Mouse (Mus musculus) kidney, adult 2 months (tissue): ENCODE results near the gene Cyth3. TPM values are rescaled to one million over a fixed set of nuclear protein-coding genes. Genes with fewer than 3 reads are reported as not detected.

ENCODE experiments used
- DNase-seq: peaks from one replicate; pipeline ENCODE4 v3.0.0; 2021
- H3K27ac ChIP-seq: fragments of 200-500 bp; 2 replicates; pipeline ENCODE4 v1.5.1; 2012; ENCODE audit warnings: low read depth, low read length, control low read depth, inconsistent platforms; ENCODE audit not compliant: insufficient read depth
- H3K27me3 ChIP-seq: fragments of 200-500 bp; replicated peaks from 2 replicates; pipeline ENCODE4 v1.6.1; 2012; ENCODE audit warnings: mild to moderate bottlenecking, moderate library complexity, low read length, inconsistent platforms; ENCODE audit not compliant: control insufficient read depth, insufficient read depth
- H3K36me3 ChIP-seq: fragments of 200-500 bp; 2 replicates; pipeline ENCODE4 v1.6.1; 2012; ENCODE audit warnings: mild to moderate bottlenecking, moderate library complexity, low read length, inconsistent platforms; ENCODE audit not compliant: control insufficient read depth, insufficient read depth
- H3K4me1 ChIP-seq: fragments of 200-500 bp; 2 replicates; pipeline ENCODE4 v1.6.1; 2011; ENCODE audit warnings: low read length; ENCODE audit not compliant: control insufficient read depth, insufficient read depth
- H3K4me3 ChIP-seq: fragments of 200-500 bp; 2 replicates; pipeline ENCODE4 v1.5.1; 2011; ENCODE audit warnings: mild to moderate bottlenecking, low read depth, low read length, control low read depth; ENCODE audit not compliant: insufficient read depth
- CTCF ChIP-seq: fragments of 200-500 bp; conservative IDR thresholded peaks from 2 replicates; pipeline ENCODE4 v1.5.1; 2011; ENCODE audit warnings: low read depth, mild to moderate bottlenecking, control low read depth, low read length, moderate library complexity, mixed read lengths; ENCODE audit not compliant: insufficient read depth, insufficient read length
- POLR2A ChIP-seq: fragments of 200-500 bp; IDR thresholded peaks from one replicate; pipeline ENCODE4 v1.6.1; 2011; ENCODE audit warnings: low read depth, low read length, control low read depth
- WGBS: fragments of 180-500 bp; shearing (Covaris S2); methylation state at CpG from one replicate; pipeline ENCODE4 v1.1.7; 2018; 5-methylcytosine and 5-hydroxymethylcytosine counted together
- polyA plus RNA-seq: library from polyadenylated mRNA; depleted of rRNA; stranded (reverse); fragments of >200 nt; gene quantifications from 2 replicates; pipeline ENCODE4 v1.2.3, GENCODE M21; 2012

Gene Cyth3
- polyA plus RNA-seq, 1 experiment = 22.8 TPM

DNA sequence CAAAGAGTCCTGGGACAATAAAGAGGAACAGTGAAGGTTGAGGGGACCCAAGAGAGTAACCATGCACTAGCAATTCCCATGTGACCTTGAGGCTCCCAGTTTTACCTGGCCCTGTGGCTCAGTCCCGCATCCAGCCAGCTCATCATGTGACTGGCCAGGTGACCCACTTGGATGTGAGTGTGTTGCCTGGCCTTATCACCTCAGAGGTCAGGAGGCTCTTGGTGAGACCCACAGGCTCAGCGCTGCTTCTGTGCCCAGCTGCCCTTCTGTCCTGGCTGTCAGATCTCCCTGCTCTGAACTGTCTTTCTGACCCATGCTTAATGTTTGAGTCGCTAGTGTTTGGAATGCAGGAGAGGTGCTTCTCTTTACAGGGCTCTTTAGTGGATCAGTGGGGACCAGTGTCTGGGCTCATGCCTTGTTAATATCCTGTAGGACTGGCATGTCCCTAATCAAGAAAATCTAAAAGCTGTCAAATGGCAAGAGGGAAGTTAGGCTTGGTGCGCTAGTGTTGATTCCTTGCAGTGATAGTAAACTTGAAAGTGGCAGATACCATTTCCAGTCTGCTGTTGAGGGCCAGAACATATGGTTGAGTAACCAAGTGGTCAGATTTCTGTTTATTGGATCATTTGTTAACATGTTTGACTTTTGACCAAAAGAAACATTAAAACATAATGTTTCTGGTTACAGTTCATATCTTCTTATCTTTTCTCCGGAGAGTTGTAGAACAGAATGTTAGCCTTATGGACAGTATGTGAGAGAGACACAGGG is 54.2 kb downstream of the Cyth3 start:
- Histone ChIP-seq H3K4me1 (peaks cover 24% of the 10 kb centered on the region), H3K4me3 (no peak overlapping the region), H3K36me3 (no peaks in the 10 kb centered on the region), H3K27ac (peak overlapping the region; percentile 20; the same call in 1 of the 2 replicates), H3K27me3 (no peaks in the 10 kb centered on the region)
- 34% methylated on average over 5 of the region's 5 CpGs for WGBS
- TF ChIP-seq CTCF = no peak
- TF ChIP-seq POLR2A = no peak
- peak; percentile 39 for DNase-seq

DNA sequence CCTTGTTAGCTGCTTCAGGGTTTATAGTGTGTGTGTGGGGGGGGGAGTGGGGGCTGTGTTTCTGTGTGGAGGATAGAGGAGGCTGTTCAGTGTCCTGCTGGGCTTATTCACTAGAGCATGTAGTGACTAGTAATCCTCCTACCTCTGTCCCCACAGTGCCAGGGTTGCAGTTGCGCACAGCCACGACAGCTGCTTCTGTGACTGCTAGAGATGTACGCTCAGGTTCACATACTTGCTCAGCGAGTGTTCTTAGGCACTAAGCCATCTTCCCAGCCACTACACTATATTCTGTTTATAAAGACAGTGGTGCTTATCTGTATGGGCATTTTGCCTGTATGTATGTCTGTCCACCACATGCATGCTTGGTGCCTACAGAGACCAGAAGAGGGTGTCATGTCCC is 55.1 kb downstream of the Cyth3 start:
- 73% methylated on average over 4 of the region's 4 CpGs for WGBS
- no peak for TF ChIP-seq POLR2A
- TF ChIP-seq CTCF = no peak
- no peaks in the 10 kb centered on the region for H3K27me3 ChIP-seq
- DNase-seq = no peak
- peaks cover 24% of the 10 kb centered on the region for H3K4me1 ChIP-seq
- H3K4me3 ChIP-seq = no peak overlapping the region
- no peak overlapping the region for H3K27ac ChIP-seq
- H3K36me3 ChIP-seq = no peaks in the 10 kb centered on the region

DNA sequence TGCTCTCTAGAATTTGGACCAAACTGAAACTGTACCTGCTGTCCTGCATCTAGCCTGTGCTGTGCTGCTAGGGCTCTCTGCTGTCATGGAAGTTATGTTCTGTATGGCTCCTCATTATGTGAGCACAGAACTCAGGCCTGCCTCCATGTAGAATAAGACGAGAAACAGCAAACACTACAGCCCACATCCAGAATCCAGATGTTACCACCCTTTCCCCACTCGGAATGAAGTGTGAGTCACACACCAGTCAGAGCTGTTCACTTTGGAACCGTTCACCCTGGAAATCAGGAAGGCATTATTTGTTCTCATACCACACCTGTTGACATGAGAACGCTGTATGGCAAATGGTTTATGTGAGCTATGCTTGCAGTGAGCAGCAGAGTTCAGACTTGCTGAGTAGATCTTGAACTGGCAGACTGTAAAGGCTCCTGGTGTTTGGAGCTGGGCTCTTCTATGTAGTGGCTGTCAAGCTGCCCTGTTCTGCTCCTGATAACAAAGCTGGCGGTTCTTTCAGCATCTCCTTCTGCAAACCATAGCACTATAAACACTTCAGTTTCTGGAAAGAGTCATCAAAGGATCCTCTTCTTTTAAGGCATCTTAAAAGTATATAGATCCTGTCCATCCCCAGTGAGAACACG is 56.5 kb downstream of the Cyth3 start:
- H3K4me1 ChIP-seq = peaks cover 24% of the 10 kb centered on the region

DNA sequence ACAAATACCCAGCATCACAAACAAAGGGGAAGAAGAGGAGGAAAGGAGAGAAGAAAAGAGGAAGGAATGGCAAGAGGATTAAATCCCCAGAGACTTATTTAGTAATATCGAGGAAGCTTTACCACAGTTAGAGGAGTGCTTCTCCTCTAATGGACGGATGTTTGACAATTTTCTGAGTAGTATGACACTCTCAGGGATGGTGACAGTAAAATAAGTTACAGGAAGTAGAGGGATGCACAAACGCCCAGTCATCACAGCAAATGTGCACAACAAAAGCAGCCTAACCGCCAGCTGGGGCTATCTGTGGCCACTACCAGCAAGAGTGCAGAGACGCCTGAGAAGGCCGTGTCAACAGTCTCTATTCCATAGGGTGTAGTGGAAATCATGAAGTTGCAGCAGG is 57.4 kb downstream of the Cyth3 start:
- Histone ChIP-seq H3K27me3 (no peaks in the 10 kb centered on the region), H3K4me1 (peaks cover 24% of the 10 kb centered on the region), H3K36me3 (no peaks in the 10 kb centered on the region), H3K27ac (no peak overlapping the region), H3K4me3 (no peak overlapping the region)
- 72% methylated on average over 6 of the region's 6 CpGs for WGBS
- TF ChIP-seq POLR2A (no peak), CTCF (no peak)
- DNase-seq = no peak

More for the DNA sequence above, 56.5 kb downstream of the Cyth3 start:
- TF ChIP-seq CTCF (no peak), POLR2A (no peak)
- Histone ChIP-seq H3K27me3 (no peaks in the 10 kb centered on the region), H3K27ac (peak overlapping the region; percentile 1; the same call in 1 of the 2 replicates), H3K4me3 (no peak overlapping the region), H3K36me3 (no peaks in the 10 kb centered on the region)
- no peak for DNase-seq
- WGBS = 56% methylated on average over 6 of the region's 6 CpGs

DNA sequence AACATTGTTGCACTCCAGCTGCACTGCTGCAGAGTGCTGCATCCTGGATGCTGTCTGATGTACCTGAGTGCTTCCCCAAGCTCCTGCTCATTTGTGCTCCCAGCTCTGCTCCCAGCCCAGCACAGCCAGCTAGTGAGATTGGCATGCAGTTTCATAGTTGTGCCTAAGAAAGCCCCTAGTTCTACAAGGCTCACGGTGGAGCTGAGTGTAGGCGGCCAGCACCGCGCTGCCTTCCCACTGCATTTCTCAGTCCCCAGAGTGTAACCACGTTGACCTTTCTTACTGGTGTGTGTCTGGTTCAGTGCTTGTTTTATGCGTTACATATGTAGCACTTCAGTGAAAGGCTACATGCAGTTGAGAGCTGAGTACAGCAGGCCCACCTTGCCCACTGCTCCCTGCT is 61.4 kb downstream of the Cyth3 start:
- no peak for TF ChIP-seq POLR2A
- TF ChIP-seq CTCF = no peak
- no peak overlapping the region for H3K27ac ChIP-seq
- H3K36me3 ChIP-seq = no peaks in the 10 kb centered on the region
- DNase-seq = no peak
- 41% methylated on average over 6 of the region's 6 CpGs for WGBS
- peaks cover 8% of the 10 kb centered on the region for H3K4me1 ChIP-seq
- no peak overlapping the region for H3K4me3 ChIP-seq
- no peaks in the 10 kb centered on the region for H3K27me3 ChIP-seq

DNA sequence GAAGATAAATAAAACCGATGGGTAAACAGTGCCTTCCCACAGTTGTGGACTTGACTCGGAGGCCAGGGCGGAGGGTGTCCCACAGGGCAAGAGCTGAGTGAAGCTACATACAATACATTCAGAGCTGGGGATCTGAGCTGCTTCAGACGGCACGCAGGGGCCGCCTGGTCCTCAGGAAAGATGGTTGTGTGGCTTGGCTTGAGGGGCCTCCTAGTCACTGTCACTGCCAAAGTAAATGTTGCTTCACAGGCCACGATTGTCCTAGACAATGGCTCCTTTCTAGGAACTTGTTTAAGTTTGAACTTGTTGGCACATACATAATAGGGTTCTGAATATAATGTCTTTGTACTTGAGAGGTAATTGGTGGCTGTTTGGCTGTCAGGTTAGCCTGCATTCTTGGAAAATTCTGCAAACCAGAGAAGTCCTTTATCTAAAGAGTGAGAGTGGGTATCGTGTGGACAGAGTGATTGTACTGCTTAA is 62.7 kb downstream of the Cyth3 start:
- no peak overlapping the region for H3K27ac ChIP-seq
- TF ChIP-seq POLR2A = no peak
- no peak for TF ChIP-seq CTCF
- DNase-seq = no peak
- 90% methylated on average over 8 of the region's 8 CpGs for WGBS
- no peaks in the 10 kb centered on the region for H3K36me3 ChIP-seq
- no peak overlapping the region for H3K4me3 ChIP-seq
- peaks cover 1% of the 10 kb centered on the region; the same call in 1 of the 2 replicates for H3K4me1 ChIP-seq
- H3K27me3 ChIP-seq = no peaks in the 10 kb centered on the region

DNA sequence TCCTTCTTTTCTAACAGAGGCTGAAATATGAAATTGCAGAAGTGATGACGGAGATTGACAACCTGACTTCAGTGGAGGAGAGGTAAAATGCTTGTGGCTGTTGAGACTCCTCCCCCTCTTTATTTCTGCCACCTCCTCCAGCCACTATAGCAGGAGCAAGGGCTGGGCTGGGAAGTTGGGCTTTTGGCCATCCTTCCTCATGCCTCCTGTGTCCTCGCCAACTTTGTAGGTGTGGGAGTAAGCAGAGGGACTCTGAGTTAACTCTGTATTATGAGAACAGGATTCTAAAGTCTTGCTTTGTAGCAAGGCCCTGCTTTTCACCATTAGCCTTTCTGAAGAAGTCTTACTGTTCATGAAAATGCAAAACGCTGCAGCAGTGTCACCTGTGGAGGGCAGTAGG is 64.2 kb downstream of the Cyth3 start:
- no peaks in the 10 kb centered on the region for H3K36me3 ChIP-seq
- H3K27ac ChIP-seq = no peak overlapping the region
- DNase-seq = no peak
- H3K4me3 ChIP-seq = no peak overlapping the region
- H3K4me1 ChIP-seq = no peaks in the 10 kb centered on the region
- TF ChIP-seq POLR2A (no peak), CTCF (no peak)
- no peaks in the 10 kb centered on the region for H3K27me3 ChIP-seq
- WGBS = 85% methylated on average over 3 of the region's 3 CpGs
